Mouse (Mus musculus): ENCODE results near the gene Il1f8. TPM values are rescaled to one million over a fixed set of nuclear protein-coding genes. Genes with fewer than 3 reads are reported as not detected.

The Il1f8 gene
- polyA plus RNA-seq, 1 experiment from 2014 or later = not detected

Other genes starting within 250 kb of the Il1f8 start
- gene Hnmt, start 103.8 kb upstream of the Il1f8 start, polyA plus RNA-seq (2016; fragmentation: Nextera tagmentation; extraction: Ambion mirVana) = 1.2 and 2.2 TPM in 2 replicates
- gene Tbpl2, start 56.6 kb upstream of the Il1f8 start, polyA plus RNA-seq (2016; fragmentation: Nextera tagmentation; extraction: Ambion mirVana) = not detected in 2 replicates
- gene Il1f9, start 33.3 kb downstream of the Il1f8 start, polyA plus RNA-seq (2016; fragmentation: Nextera tagmentation; extraction: Ambion mirVana) = not detected in 2 replicates
- not detected in 2 replicates for gene Il1f6, start 62.3 kb downstream of the Il1f8 start, polyA plus RNA-seq (2016; fragmentation: Nextera tagmentation; extraction: Ambion mirVana)
- 0.18 TPM in 1 of 2 replicates, not detected in the other for gene Il1f5, start 123.8 kb downstream of the Il1f8 start, polyA plus RNA-seq (2016; fragmentation: Nextera tagmentation; extraction: Ambion mirVana)
- gene Il1f10, start 138.0 kb downstream of the Il1f8 start, polyA plus RNA-seq (2016; fragmentation: Nextera tagmentation; extraction: Ambion mirVana) = not detected in 2 replicates
- gene Il1rn, start 183.7 kb downstream of the Il1f8 start, polyA plus RNA-seq (2016; fragmentation: Nextera tagmentation; extraction: Ambion mirVana) = 0.31 TPM in 1 of 2 replicates, not detected in the other
- 1.7 and 2.0 TPM in 2 replicates for gene Psd4, start 214.4 kb downstream of the Il1f8 start, polyA plus RNA-seq (2016; fragmentation: Nextera tagmentation; extraction: Ambion mirVana)

Data from hindbrain, embryonic 12.5 days (tissue).